Mouse (Mus musculus) stomach, postnatal 0 days (tissue): ENCODE measurements around the gene Rassf2.
A peak's percentile ranks its signal among the peaks of the same experiment; 100 is the strongest.

Experiments used
- CTCF ChIP-seq: IDR thresholded peaks from 2 replicates; pipeline ENCODE4 v1.5.1; 2016; ENCODE audit warnings: antibody characterized with exemption, low read depth, mild to moderate bottlenecking, moderate library complexity
- EP300 ChIP-seq: optimal IDR thresholded peaks from 2 replicates; pipeline ENCODE3; 2016; ENCODE audit warnings: antibody characterized with exemption

DNA sequence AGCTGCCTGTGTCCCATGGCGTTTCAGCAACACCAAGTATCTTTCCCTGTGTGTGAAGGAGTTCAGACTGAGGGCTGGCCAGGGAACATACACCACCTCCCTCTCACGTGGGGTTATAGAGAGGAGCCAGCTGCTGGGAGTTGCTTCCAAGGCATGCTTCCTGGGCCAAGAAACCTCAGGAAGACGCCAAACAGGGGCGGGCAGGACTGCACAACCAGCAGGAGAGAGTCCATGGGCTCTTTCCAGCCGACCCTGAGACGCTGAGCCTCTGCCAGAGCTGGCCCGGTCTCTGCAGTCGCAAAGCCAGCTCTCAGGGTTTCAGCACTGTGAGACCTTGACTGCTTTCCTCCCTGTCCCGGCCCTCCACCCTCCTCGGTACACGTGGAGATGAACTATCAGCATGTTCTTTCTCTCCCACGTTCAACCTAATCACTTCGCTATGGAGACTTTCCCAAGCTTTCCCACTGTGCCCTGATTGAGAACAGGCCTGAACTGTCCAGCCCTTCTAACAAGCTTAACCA lies 13.1 kb upstream of the Rassf2 start:
- TF ChIP-seq CTCF (0 out of 2 replicates have a peak, but pooled peaks have one; percentile 2), EP300 (no peak)
